Mouse (Mus musculus): ENCODE results near the gene Spp2.

DNA sequence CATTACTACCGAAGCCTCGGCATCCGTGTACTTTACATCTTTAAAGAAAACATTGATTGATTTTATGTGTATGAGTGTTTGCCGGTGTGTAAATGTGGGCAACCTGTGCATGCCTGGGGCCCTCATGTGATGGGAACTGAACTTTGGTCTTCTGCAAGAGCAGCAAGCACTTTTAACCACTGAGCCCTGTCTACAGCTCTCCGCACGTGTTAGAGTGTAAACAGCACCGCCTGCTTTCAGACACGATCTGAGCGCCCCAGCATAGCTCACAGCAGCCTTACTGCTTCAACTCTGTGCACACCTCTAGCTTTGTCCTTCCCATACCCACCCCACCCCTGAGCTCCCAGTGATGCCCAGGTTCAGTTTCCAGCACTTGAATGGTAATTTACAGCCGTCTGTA is 15.3 kb downstream of the Spp2 start:
- TF ChIP-seq POLR2A (IDR thresholded peaks at IDR 0.05; ENCODE audit: extremely low read depth, insufficient read depth, low read length): no peak
- TF ChIP-seq CTCF (IDR thresholded peaks at IDR 0.05; ENCODE audit: extremely low read depth, insufficient read depth, low read length): no peak
